Mouse (Mus musculus): Measurements from ENCODE around the gene Ttll1. TPM values are rescaled to one million over a fixed set of nuclear protein-coding genes. Genes with fewer than 3 reads are reported as not detected.

The Ttll1 gene
- polyA plus RNA-seq, 1 experiment: 25.2 TPM

- no peaks in the 10 kb centered on the region for H3K36me3 ChIP-seq (ENCODE audit: control insufficient read depth, insufficient read depth, low read length)
- H3K27ac ChIP-seq (ENCODE audit: control insufficient read depth, insufficient read depth, low read depth, low read length): no peak overlapping the region
- TF ChIP-seq POLR2A (IDR thresholded peaks at IDR 0.05; ENCODE audit: control insufficient read depth, low read depth, low read length) (no peak), CTCF (IDR thresholded peaks at IDR 0.05; ENCODE audit: control insufficient read depth, insufficient read depth, insufficient replicate concordance, low read depth, low read length) (no peak)
- H3K4me3 ChIP-seq (ENCODE audit: control insufficient read depth, low read depth, low read length): no peak overlapping the region
- H3K4me1 ChIP-seq (ENCODE audit: control insufficient read depth, insufficient read depth, low read length): peaks cover 2% of the 10 kb centered on the region; the same call in 1 of the 2 replicates
- H3K27me3 ChIP-seq (ENCODE audit: control insufficient read depth, insufficient read depth, low read length): no peaks in the 10 kb centered on the region
Observed at GRCm38 (mm10) chr15:83434692-83435091, 76.0 kb downstream of the Ttll1 start.

Other genes with a start within 250 kb of the Ttll1 start
- 139 and 142 TPM in 2 replicates for gene Arfgap3, start 160.6 kb downstream of the Ttll1 start, polyA plus RNA-seq (2012; rRNA removed)
- gene Pacsin2, start 46.3 kb downstream of the Ttll1 start, polyA plus RNA-seq (2012; rRNA removed): 103 and 108 TPM in 2 replicates
- gene Bik, start 16.0 kb upstream of the Ttll1 start, polyA plus RNA-seq (2012; rRNA removed): 9.8 and 11.0 TPM in 2 replicates
- gene Tspo, start 52.7 kb upstream of the Ttll1 start, polyA plus RNA-seq (2012; rRNA removed): 19.5 and 20.2 TPM in 2 replicates
- gene Mcat, start 52.9 kb upstream of the Ttll1 start, polyA plus RNA-seq (2012; rRNA removed): 49.8 and 55.1 TPM in 2 replicates
- 8.2 and 10.5 TPM in 2 replicates for gene Ttll12, start 84.3 kb upstream of the Ttll1 start, polyA plus RNA-seq (2012; rRNA removed)
- 0.96 and 1.4 TPM in 2 replicates for gene Scube1, start 214.1 kb upstream of the Ttll1 start, polyA plus RNA-seq (2012; rRNA removed)